Mouse (Mus musculus): ENCODE measurements at regions not wholly inside any gene's neighbourhood (a gene's known extent, or its start where the extent isn't known, plus 50 kb on each side); places are given as distances from the start of the nearest gene placed in this dataset.
"Not testable (repeated sequence)": the region's sequence is repeated elsewhere in the genome, so short reads cannot be mapped to it uniquely, and the experiment has no call there.

GRCm38 (mm10) chr14:61756651-61757050 is 149.4 kb downstream of the Kcnrg start:
- no peak for DNase-seq (ENCODE audit: low read depth, low spot score)

DNA sequence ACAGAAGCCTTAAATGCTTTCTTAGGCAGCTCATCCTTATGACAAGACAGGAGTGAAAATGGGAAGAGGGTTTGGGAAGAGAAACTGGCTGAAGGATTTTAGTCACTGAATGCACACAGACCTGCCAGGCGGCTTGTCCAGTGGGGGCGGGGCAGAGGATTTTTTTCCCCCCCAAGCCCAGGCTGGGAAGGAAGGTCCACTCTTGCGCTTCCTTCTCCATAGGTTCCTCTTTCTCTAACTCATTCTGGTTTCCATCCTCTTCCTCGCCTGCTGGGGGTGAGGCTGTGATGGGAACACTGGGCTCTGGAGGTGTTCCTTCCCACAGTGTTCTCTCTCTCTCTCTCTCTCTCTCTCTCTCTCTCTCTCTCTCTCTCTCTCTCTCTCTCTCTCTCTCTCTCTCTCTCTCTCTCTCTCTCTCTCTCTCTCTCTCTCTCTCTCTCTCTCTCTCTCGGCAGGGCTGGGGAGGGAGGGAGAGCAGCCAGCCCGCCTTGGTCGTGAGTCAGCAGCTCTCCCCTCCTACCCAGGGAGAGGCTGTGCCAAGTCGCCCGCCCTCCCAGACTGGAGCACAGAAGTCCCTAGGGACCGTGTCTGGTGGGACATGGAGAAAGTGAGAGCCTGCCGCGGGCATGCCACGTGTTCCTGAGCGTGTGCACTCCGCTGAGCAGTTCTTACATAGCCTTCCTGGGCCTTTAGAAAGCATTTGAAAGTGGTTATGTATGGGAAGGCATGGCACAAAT is 150.0 kb downstream of the Kcnrg start:
- DNase-seq (ENCODE audit: low read depth, low spot score) = no peak

GRCm38 (mm10) chr14:61757823-61758175 is 150.5 kb downstream of the Kcnrg start:
- no peak for DNase-seq (ENCODE audit: low read depth, low spot score)

DNA sequence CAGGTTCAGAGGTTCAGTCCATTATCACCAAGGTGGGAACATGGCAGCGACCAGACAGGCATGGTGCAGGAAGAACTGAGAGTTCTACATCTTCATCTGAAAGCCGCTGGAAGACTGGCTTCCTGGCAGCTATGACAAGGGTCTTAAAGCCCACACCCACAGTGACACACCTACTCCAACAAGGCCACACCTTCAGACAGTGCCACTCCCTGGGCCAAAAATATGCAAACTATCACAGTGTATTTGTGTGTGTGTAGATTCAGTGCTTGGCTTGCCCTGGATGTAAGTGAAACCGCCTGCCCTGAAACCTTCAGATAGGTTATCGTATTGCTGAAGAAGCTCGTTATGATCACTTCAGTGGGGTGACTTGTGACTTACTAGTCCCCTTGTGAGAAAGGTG is 151.3 kb downstream of the Kcnrg start:
- DNase-seq (ENCODE audit: low read depth, low spot score) = no peak

DNA sequence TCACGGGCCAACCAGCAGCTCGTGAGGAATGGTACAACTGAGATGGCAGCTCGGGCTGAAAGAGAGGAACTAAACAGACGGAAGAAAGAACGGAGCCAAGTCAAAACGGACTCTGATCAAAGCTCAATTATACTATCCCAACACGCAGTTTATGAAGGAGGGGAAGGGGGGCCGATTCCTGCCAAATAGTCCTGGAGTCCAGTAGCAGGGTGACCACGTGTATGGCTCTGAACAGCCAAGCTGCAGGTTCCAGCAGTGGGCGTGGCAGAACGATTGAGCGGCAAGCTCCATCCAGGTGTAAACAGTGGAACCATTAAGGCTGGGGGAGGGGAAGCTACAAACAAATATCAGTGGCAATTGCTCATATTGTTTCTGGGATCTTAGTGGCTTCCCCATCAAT is 152.9 kb downstream of the Kcnrg start:
- DNase-seq (ENCODE audit: low read depth, low spot score) = not testable (repeated sequence)

- DNase-seq (ENCODE audit: low read depth, low spot score) = no peak
Observed at GRCm38 (mm10) chr14:61762076-61762475, 154.8 kb downstream of the Kcnrg start.

GRCm38 (mm10) chr14:61769881-61770280 is 162.6 kb downstream of the Kcnrg start:
- DNase-seq (ENCODE audit: low read depth, low spot score) = no peak

DNA sequence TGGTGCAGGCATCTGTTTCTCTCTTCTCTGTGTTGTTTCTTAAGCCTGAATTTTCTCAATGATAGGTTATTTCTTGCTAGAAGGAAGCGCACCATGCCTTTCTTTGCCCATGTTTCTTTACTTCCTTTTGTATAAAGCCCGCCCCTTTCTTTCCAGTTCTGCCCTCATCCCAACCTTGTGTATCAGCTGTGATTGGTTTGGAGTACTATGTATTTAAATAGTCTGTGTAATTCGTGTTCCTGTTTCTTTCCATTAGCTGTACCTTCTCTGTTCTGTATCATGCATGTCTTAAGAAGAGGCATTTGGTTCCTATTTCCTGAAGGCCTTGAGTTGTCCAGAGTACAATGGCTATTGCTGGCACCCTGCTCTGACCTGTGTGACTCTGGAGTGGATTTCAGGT is 166.9 kb downstream of the Kcnrg start:
- DNase-seq (ENCODE audit: low read depth, low spot score) = no peak

GRCm38 (mm10) chr14:61778618-61779017 is 171.4 kb downstream of the Kcnrg start:
- peak; percentile 51 for DNase-seq (ENCODE audit: low read depth, low spot score)

GRCm38 (mm10) chr14:61783206-61783605 is 175.9 kb downstream of the Kcnrg start:
- DNase-seq (ENCODE audit: low read depth, low spot score) = no peak

DNA sequence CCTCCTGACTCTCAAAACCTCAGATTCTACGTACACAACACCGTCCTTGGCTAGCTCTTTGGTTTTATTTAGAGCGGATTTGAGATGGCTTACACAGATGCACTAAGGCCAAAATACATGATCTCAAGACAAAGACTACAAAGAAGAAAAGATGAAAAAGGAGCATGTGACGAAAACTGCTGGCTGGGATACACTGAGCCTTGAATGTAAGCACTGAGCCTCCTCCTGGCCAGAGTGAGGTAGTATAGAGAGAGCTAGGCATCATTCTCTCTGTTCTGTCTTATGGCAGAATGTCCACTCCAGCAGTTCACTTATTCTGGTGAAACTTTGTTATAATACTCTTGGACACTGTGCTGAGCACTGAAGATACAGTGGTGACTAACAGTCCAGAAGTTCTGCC is 177.4 kb downstream of the Kcnrg start:
- no peak for DNase-seq (ENCODE audit: low read depth, low spot score)

DNA sequence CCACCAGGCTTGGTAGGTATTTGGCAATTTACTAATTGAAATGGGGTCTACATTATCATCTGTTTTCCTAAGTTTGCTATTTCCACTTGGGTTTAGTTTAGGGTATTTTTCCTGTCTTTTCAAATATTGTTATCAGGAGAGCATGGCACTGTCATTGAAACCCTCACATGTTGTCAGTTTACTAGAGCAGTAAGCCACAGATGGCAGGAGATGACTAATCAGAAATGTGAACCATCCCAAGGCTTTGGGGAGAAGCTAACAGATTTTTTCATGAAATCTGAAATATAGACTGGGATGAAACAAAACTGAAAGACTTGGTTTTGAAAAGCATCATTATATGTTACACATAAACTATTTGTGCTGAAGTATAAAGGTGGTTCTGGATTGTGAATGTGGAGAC is 178.8 kb downstream of the Kcnrg start:
- no peak for DNase-seq (ENCODE audit: low read depth, low spot score)

- DNase-seq (ENCODE audit: low read depth, low spot score) = peak; percentile 56
Observed at GRCm38 (mm10) chr14:61787746-61788145, 180.5 kb downstream of the Kcnrg start.

GRCm38 (mm10) chr14:61788998-61789790 is 181.9 kb downstream of the Kcnrg start:
- no peak for DNase-seq (ENCODE audit: low read depth, low spot score)

GRCm38 (mm10) chr14:61795976-61796645 is 188.9 kb downstream of the Kcnrg start:
- no peak for DNase-seq (ENCODE audit: low read depth, low spot score)

GRCm38 (mm10) chr14:61796671-61797070 is 189.4 kb downstream of the Kcnrg start:
- no peak for DNase-seq (ENCODE audit: low read depth, low spot score)

DNA sequence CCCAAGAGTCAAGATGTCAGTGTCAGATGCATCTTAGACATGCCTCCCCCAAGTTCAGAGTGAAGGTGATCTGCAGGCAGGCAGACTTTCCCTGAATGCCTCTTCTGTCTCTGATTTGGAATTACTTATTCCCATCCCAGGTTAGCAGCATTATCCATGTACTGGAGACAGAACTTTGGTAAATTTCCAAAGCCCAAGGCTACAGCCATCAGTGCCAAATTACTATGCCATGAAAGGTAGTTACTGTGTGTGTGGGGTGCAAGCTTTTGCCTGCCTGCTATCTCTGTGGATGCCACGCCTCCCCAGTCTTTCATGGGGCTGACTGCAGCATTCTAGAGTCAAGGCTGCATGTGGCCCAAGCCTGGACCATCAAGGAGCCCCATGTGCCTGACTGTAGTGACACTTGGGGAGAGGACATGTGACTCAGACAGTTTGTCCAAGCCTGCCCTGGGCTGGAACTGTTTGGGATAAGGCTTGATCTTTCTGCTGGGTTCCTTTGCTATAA is 196.2 kb downstream of the Kcnrg start:
- no peak for DNase-seq (ENCODE audit: low read depth, low spot score)

DNA sequence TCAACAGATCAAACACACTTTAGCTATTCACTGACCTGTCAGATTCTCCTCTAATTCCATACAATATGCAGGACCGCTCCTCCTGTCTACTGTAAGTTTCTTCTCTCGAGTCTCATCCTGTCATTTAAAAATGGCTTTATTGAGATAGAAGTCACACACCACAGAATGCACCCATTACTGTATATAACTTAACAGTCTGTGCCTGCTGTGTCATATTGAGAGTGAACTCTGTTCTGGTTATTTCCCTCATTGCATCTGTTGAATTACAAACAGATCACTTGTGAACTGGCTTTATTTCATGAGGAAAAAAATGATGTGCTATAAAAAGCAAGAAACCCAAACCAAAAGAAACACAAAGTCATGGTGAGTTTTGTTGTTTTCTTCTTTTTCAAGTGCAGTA is 198.2 kb downstream of the Kcnrg start:
- DNase-seq (ENCODE audit: low read depth, low spot score) = peak; percentile 51

DNA sequence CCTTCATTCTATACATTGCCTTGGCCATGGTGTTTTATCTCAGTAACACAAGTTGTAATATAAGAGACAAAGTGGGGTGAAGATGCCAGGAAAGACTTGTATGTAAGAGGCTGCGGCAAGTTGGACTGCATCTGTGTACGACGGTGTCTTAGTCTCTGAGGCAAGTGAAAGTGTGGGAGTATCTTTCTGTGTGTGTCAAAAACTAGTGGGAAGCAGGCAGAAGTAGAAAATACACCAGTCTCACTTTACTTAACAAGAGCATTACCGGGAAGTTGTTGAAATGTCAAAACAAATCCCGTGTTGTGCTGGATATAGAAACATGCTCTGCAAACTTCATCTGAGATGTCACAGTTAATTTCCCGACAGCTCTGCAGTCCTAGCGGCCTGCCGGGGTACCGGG is 200.9 kb downstream of the Kcnrg start:
- DNase-seq (ENCODE audit: low read depth, low spot score) = no peak

DNA sequence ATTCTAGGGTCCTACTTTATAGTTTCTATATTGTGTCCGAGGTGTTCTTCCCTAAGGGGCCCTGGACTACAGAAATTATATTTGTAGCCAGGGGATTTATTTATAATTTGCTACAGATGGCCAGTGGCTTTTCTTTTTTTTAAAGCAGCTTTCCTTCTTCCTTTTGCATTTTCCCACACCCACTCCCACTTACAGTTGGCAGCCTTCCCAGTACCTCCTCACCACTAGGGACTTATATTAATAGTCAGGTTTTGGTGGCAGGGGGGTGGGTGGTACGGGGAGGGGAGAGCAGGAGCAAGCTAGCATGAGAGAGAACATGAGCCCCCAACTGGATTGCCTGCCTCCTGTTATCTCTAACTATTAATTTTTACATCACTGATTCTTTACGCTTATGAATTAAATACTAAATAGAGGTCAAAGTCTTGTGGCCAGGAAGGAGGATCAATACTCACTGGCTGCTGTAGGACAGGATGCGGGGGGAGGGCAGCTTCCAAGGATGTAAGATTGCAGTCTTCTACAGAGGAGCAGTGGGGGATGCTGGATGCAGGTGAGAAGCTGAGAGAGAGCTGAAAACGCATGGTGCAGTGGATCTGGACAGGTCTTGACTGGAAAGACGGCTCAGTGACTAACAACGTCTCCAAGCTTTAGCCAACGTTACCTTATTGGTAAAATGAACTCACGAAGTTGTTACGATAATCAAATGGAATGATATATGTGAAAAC is 202.6 kb downstream of the Kcnrg start:
- DNase-seq (ENCODE audit: low read depth, low spot score) = no peak

DNA sequence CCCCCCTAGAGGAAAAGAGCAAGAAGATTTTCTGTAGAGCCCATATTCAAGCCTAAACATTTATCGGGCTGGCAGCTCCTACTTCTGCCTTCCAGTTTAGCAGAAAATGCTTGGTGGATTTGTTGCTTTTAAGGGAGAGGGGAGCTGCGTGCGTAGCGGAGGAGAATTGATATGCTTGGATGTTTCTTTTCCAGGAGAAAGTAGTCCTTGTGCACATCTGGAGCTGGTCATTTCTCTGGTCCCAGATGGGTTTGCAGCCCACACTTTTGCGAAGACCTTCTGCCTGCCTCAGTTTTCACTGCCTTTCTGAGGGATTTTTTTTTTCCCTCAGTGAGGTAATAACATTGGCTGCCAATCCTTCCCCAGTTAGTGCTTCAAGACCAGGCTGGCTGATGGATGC is 203.6 kb downstream of the Kcnrg start:
- DNase-seq (ENCODE audit: low read depth, low spot score) = no peak

GRCm38 (mm10) chr14:61817711-61818110 is 210.5 kb downstream of the Kcnrg start:
- no peak for DNase-seq (ENCODE audit: low read depth, low spot score)
